Mouse (Mus musculus) intestine, embryonic 16.5 days (tissue): ENCODE results near the gene Pim3. TPM values are rescaled to one million over a fixed set of nuclear protein-coding genes. Genes with fewer than 3 reads are reported as not detected.

Experiments
- ATAC-seq: fragments of 200-750 bp; cut with Nextera tagmentation; 2 replicates; pipeline ENCODE4 v1.8.0; 2017; ENCODE audit warnings: moderate TSS enrichment, moderate library complexity
- H3K27ac ChIP-seq: fragments of 300-500 bp; sonication (generic); 2 replicates; pipeline ENCODE4 v1.5.1; 2014; ENCODE audit warnings: mild to moderate bottlenecking, low read length
- H3K27me3 ChIP-seq: fragments of 300-500 bp; sonication (generic); replicated peaks from 2 replicates; pipeline ENCODE4 v1.6.1; 2014; ENCODE audit warnings: low read length, control low read depth, mixed read lengths; ENCODE audit not compliant: control insufficient read depth, insufficient read depth
- H3K36me3 ChIP-seq: fragments of 300-500 bp; sonication (generic); 2 replicates; pipeline ENCODE4 v1.6.1; 2014; ENCODE audit warnings: low read length, control low read depth; ENCODE audit not compliant: control insufficient read depth, insufficient read depth
- H3K4me1 ChIP-seq: fragments of 300-500 bp; sonication (generic); 2 replicates; pipeline ENCODE4 v1.6.1; 2014; ENCODE audit warnings: low read length, control low read depth, mixed read lengths; ENCODE audit not compliant: control insufficient read depth, insufficient read depth
- H3K4me2 ChIP-seq: fragments of 300-500 bp; sonication (generic); 2 replicates; pipeline ENCODE4 v1.6.1; 2014; ENCODE audit warnings: low read depth, low read length, control low read depth
- H3K4me3 ChIP-seq: fragments of 300-500 bp; sonication (generic); 2 replicates; pipeline ENCODE4 v1.5.1; 2014; ENCODE audit warnings: mild to moderate bottlenecking, low read length
- H3K9ac ChIP-seq: fragments of 300-500 bp; sonication (generic); 2 replicates; pipeline ENCODE4 v1.6.1; 2014; ENCODE audit warnings: low read depth, low read length
- H3K9me3 ChIP-seq: fragments of 300-500 bp; sonication (generic); 2 replicates; pipeline ENCODE4 v1.6.1; 2016; ENCODE audit warnings: low read length, control low read depth; ENCODE audit not compliant: control insufficient read depth
- WGBS: fragments of 180-500 bp; shearing (Covaris S2); extraction: QIAGEN DNeasy Blood & Tissue Kit; methylation state at CpG from one replicate; pipeline ENCODE4 v1.1.7; 2014; 5-methylcytosine and 5-hydroxymethylcytosine counted together
- polyA plus RNA-seq: library from polyadenylated mRNA; unstranded; fragments of >200 nt; fragmentation: Nextera tagmentation; extraction: Ambion mirVana; gene quantifications from 2 replicates; pipeline ENCODE4 v1.2.1, GENCODE M21; 2015

The Pim3 gene
- polyA plus RNA-seq, 1 experiment from 2014 or later, result 46.3 TPM

- ATAC-seq, result no peak
- Histone ChIP-seq H3K36me3 (no peaks in the 10 kb centered on the region), H3K27me3 (no peaks in the 10 kb centered on the region), H3K4me3 (no peak overlapping the region), H3K9ac (no peak overlapping the region), H3K4me1 (peaks cover 9% of the 10 kb centered on the region), H3K9me3 (no peaks in the 10 kb centered on the region), H3K4me2 (no peak overlapping the region), H3K27ac (no peak overlapping the region)
- WGBS, result 32% methylated on average over 8 of the region's 8 CpGs
These were observed 18.4 kb upstream of the Pim3 start for GRCm38 (mm10) chr15:88843486-88844097.

- Histone ChIP-seq H3K9ac (no peak overlapping the region), H3K27ac (no peak overlapping the region), H3K4me2 (no peak overlapping the region), H3K36me3 (no peaks in the 10 kb centered on the region), H3K4me1 (0 out of 2 replicates have a peak, but pooled peaks cover 2% of the 10 kb centered on the region), H3K27me3 (no peaks in the 10 kb centered on the region), H3K4me3 (no peak overlapping the region), H3K9me3 (no peaks in the 10 kb centered on the region)
- ATAC-seq, result no peak
- WGBS, result 88% methylated on average over 7 of the region's 7 CpGs
These were observed 17.0 kb upstream of the Pim3 start for GRCm38 (mm10) chr15:88844966-88845365.

- H3K27ac ChIP-seq, result no peak overlapping the region
- WGBS, result 97% methylated on average over 1 of the region's 1 CpGs
These were observed 13.3 kb upstream of the Pim3 start for GRCm38 (mm10) chr15:88848661-88849060.

GRCm38 (mm10) chr15:88849621-88850020, 12.4 kb upstream of the Pim3 start:
- no peak overlapping the region for H3K4me3 ChIP-seq

More at GRCm38 (mm10) chr15:88848661-88849060, 13.3 kb upstream of the Pim3 start:
- H3K4me2 ChIP-seq, result no peak overlapping the region
- peaks cover 24% of the 10 kb centered on the region for H3K4me1 ChIP-seq
- no peaks in the 10 kb centered on the region for H3K27me3 ChIP-seq
- no peaks in the 10 kb centered on the region for H3K36me3 ChIP-seq
- no peak overlapping the region for H3K9ac ChIP-seq
- no peak for ATAC-seq
- no peaks in the 10 kb centered on the region for H3K9me3 ChIP-seq
- H3K4me3 ChIP-seq, result no peak overlapping the region

GRCm38 (mm10) chr15:88850146-88850826, 11.7 kb upstream of the Pim3 start:
- peak; percentile 69 for ATAC-seq
- Histone ChIP-seq H3K9me3 (no peaks in the 10 kb centered on the region), H3K36me3 (no peaks in the 10 kb centered on the region), H3K4me3 (no peak overlapping the region), H3K4me2 (no peak overlapping the region), H3K9ac (peak overlapping the region; percentile 40; the same call in 1 of the 2 replicates), H3K27me3 (no peaks in the 10 kb centered on the region), H3K27ac (peak overlapping the region; percentile 70), H3K4me1 (peaks cover 37% of the 10 kb centered on the region)
- 42% methylated on average over 10 of the region's 10 CpGs for WGBS

More at GRCm38 (mm10) chr15:88849621-88850020, 12.4 kb upstream of the Pim3 start:
- ATAC-seq, result no peak
- Histone ChIP-seq H3K9ac (no peak overlapping the region), H3K27ac (no peak overlapping the region; the same call in 1 of the 2 replicates), H3K4me2 (no peak overlapping the region), H3K27me3 (no peaks in the 10 kb centered on the region), H3K9me3 (no peaks in the 10 kb centered on the region), H3K36me3 (no peaks in the 10 kb centered on the region), H3K4me1 (peaks cover 31% of the 10 kb centered on the region)
- 93% methylated on average over 2 of the region's 2 CpGs for WGBS

- Histone ChIP-seq H3K36me3 (no peaks in the 10 kb centered on the region), H3K9ac (no peak overlapping the region), H3K27ac (peak overlapping the region; percentile 70), H3K4me3 (no peak overlapping the region), H3K4me1 (peaks cover 45% of the 10 kb centered on the region), H3K9me3 (no peaks in the 10 kb centered on the region), H3K27me3 (no peaks in the 10 kb centered on the region), H3K4me2 (no peak overlapping the region)
- no peak for ATAC-seq
- WGBS, result 37% methylated on average over 3 of the region's 3 CpGs
These were observed 10.9 kb upstream of the Pim3 start for GRCm38 (mm10) chr15:88851076-88851475.

GRCm38 (mm10) chr15:88851507-88852149, 10.4 kb upstream of the Pim3 start:
- Histone ChIP-seq H3K27ac (peak overlapping the region; percentile 70), H3K4me3 (no peak overlapping the region), H3K27me3 (no peaks in the 10 kb centered on the region), H3K36me3 (no peaks in the 10 kb centered on the region), H3K9ac (no peak overlapping the region; the same call in 1 of the 2 replicates), H3K9me3 (no peaks in the 10 kb centered on the region), H3K4me1 (peaks cover 45% of the 10 kb centered on the region), H3K4me2 (no peak overlapping the region)
- 50% methylated on average over 10 of the region's 10 CpGs for WGBS
- peak; percentile 87 for ATAC-seq

GRCm38 (mm10) chr15:88853106-88853505, 8.9 kb upstream of the Pim3 start:
- WGBS, result 81% methylated on average over 9 of the region's 9 CpGs
- no peaks in the 10 kb centered on the region for H3K36me3 ChIP-seq
- ATAC-seq, result no peak
- H3K4me3 ChIP-seq, result no peak overlapping the region
- H3K4me1 ChIP-seq, result peaks cover 45% of the 10 kb centered on the region
- no peaks in the 10 kb centered on the region for H3K9me3 ChIP-seq
- H3K4me2 ChIP-seq, result no peak overlapping the region
- no peak overlapping the region for H3K27ac ChIP-seq
- H3K27me3 ChIP-seq, result no peaks in the 10 kb centered on the region
- H3K9ac ChIP-seq, result no peak overlapping the region

- no peak for ATAC-seq
- H3K9ac ChIP-seq, result peak overlapping the region; percentile 30; the same call in 1 of the 2 replicates
- H3K4me2 ChIP-seq, result no peak overlapping the region
- H3K36me3 ChIP-seq, result no peaks in the 10 kb centered on the region
- no peak overlapping the region for H3K27ac ChIP-seq
- WGBS, result 39% methylated on average over 6 of the region's 6 CpGs
- H3K9me3 ChIP-seq, result no peaks in the 10 kb centered on the region
- H3K27me3 ChIP-seq, result no peaks in the 10 kb centered on the region
- H3K4me1 ChIP-seq, result peaks cover 45% of the 10 kb centered on the region
- no peak overlapping the region for H3K4me3 ChIP-seq
These were observed 7.6 kb upstream of the Pim3 start for GRCm38 (mm10) chr15:88854119-88854968.
